Mouse (Mus musculus) heart, adult 8-10 months (tissue): ENCODE measurements around the gene Fhod1. TPM values are rescaled to one million over a fixed set of nuclear protein-coding genes. Genes with fewer than 3 reads are reported as not detected.
A peak's percentile ranks its signal among the peaks of the same experiment; 100 is the strongest.

Source experiments
- microRNA-seq: library from miRNA; unstranded; fragments of <30 nt; microRNA quantifications from one replicate; pipeline ENCODE4 v1.2.0, GENCODE M21; 2022
- total RNA-seq, 4 experiments: library from RNA; stranded (reverse); gene quantifications; 2 replicates each; pipeline ENCODE4 v1.2.4; 2022

Gene Fhod1
- total RNA-seq, 4 experiments from 2014 or later = 5.8 to 8.1 (median 6.3) TPM

Small RNA genes lying within 50 kb of the gene (microRNA-seq; reads per million reads assigned to microRNA genes)
- gene Gm27320 (not detected), gene Mir328 (1,878 reads per million, percentile 87 among the genes with 10 or more reads in this experiment)

Other genes with a start within 250 kb of the Fhod1 start
- not detected for gene Ces4a, start 216.2 kb downstream of the Fhod1 start, total RNA-seq
- 10 to 100 TPM; 19.2 to 21.8 (median 21.0) TPM for gene Cbfb, start 177.3 kb downstream of the Fhod1 start, total RNA-seq
- gene D230025D16Rik, start 122.8 kb downstream of the Fhod1 start, total RNA-seq = 10 to 100 TPM; 14.4 to 20.9 (median 17.4) TPM
- 1 to 10 TPM; 2.5 to 3.8 (median 3.4) TPM for gene B3gnt9, start 92.8 kb downstream of the Fhod1 start, total RNA-seq
- gene Tradd, start 83.3 kb downstream of the Fhod1 start, total RNA-seq = 1 to 10 TPM; 3.7 to 5.7 (median 5.2) TPM
- gene Fbxl8, start 83.3 kb downstream of the Fhod1 start, total RNA-seq = 1 to 10 TPM; 2.0 to 2.6 (median 2.5) TPM
- gene Hsf4, start 78.2 kb downstream of the Fhod1 start, total RNA-seq = 1 to 10 TPM; 3.3 to 5.0 (median 4.5) TPM
- gene Nol3, start 71.8 kb downstream of the Fhod1 start, total RNA-seq = 10 to 100 TPM; 23.7 to 28.3 (median 27.1) TPM
- 1 to 10 TPM; 1.1 to 1.6 (median 1.5) TPM for gene 4931428F04Rik, start 58.1 kb downstream of the Fhod1 start, total RNA-seq
- gene Exoc3l, start 51.9 kb downstream of the Fhod1 start, total RNA-seq = 1 to 10 TPM; 3.6 to 6.2 (median 4.8) TPM
- 10 to 100 TPM; 18.7 to 21.9 (median 21.4) TPM for gene E2f4, start 50.3 kb downstream of the Fhod1 start, total RNA-seq
- gene Elmo3, start 42.4 kb downstream of the Fhod1 start, total RNA-seq = 1 to 10 TPM in 3 of 4 experiments, under 1 TPM in 1; 0.75 to 1.8 (median 1.3) TPM
- gene Lrrc29, start 21.7 kb downstream of the Fhod1 start, total RNA-seq = 1 to 10 TPM in 2 of 4 experiments, under 1 TPM in 2; 0.69 to 1.8 (median 1.1) TPM
- gene Tmem208, start 21.6 kb downstream of the Fhod1 start, total RNA-seq = 10 to 100 TPM; 23.9 to 28.1 (median 26.0) TPM
- under 1 TPM; 0.41 to 0.79 (median 0.48) TPM for gene Slc9a5, start 890 bp upstream of the Fhod1 start, total RNA-seq
- not detected for gene Plekhg4, start 25.3 kb upstream of the Fhod1 start, total RNA-seq
- under 1 TPM in 3 of 4 experiments, not detected in 1; 0.11 to 0.31 (median 0.28) TPM for gene Kctd19, start 65.5 kb upstream of the Fhod1 start, total RNA-seq
- under 1 TPM; 0.19 to 0.56 (median 0.45) TPM for gene Lrrc36, start 65.6 kb upstream of the Fhod1 start, total RNA-seq
- 10 to 100 TPM; 25.8 to 42.5 (median 34.9) TPM for gene Tppp3, start 123.6 kb upstream of the Fhod1 start, total RNA-seq
- 10 to 100 TPM; 13.0 to 15.3 (median 13.5) TPM for gene Zdhhc1, start 148.9 kb upstream of the Fhod1 start, total RNA-seq
- under 1 TPM in 1 of 4 experiments, not detected in 3; 0.22 TPM for gene Hsd11b2, start 170.8 kb upstream of the Fhod1 start, total RNA-seq
- gene Atp6v0d1, start 218.1 kb upstream of the Fhod1 start, total RNA-seq = 10 to 100 TPM; 41.6 to 53.8 (median 51.7) TPM